9 mouse cellular contexts compared by ENCODE assay signal in genomic region chr5:16547490-16547889, GRCm38 (mm10).
"Had no signal": no experiment of that assay in that cellular context is flagged by ENCODE, and none has a peak within 500 bp of the region (broad histone marks: within the 10 kb centered on the region; RNA-seq: fewer than 3 reads in every experiment).

No protein-coding gene starts in this region.

- ATAC-seq: midbrain, embryonic 13.5 days; midbrain, embryonic 15.5 days had no signal

- DNase-seq: lung, adult 18-20 months; lung, embryonic 14.5 days; lung, postnatal 14 days; lung, postnatal 36 days; right cerebral cortex, postnatal 14 days; thymus, adult 2 months; thymus, postnatal 25 days had no signal
